Mouse (Mus musculus) layer of hippocampus, postnatal 10 days (tissue): ENCODE results near the gene Efhd1. TPM values are rescaled to one million over a fixed set of nuclear protein-coding genes. Genes with fewer than 3 reads are reported as not detected.

Source experiments
- DNase-seq, 2 experiments: peaks; one replicate each; pipeline ENCODE4 v3.0.0; 2021; ENCODE audit warnings: low spot score in 2 of 2
- long read RNA-seq: library from polyadenylated mRNA; stranded (forward); transcript quantifications from one replicate; pipeline ENCODE4 v2.0.0, GENCODE M21; 2023
- total RNA-seq, 2 experiments: library from RNA; stranded (reverse); gene quantifications; 2 replicates each; pipeline ENCODE4 v1.2.3; 2021

Efhd1 gene
- total RNA-seq = 1 to 10 TPM; 7.2 to 7.7 TPM
- long read RNA-seq, transcript Efhd1-201 (4 exons, 1,854 nt) = major isoform, 6 of 7 reads
- long read RNA-seq, partial matches to known transcripts = 0 of 7 reads
- long read RNA-seq, other reads (novel, unspliced or antisense) = 1 of 7 reads

- DNase-seq = peak in 1 of 2 experiments; percentile 26
Measured at GRCm38 (mm10) chr1:87264134-87265006, at the start of gene Efhd1. TSS of gene Efhd1 (plus strand) at chr1:87264363.

GRCm38 (mm10) chr1:87214748-87215147, 49.4 kb upstream of the Efhd1 start:
- no peak for DNase-seq

- no peak for DNase-seq
Measured at GRCm38 (mm10) chr1:87217938-87218337, 46.2 kb upstream of the Efhd1 start.

GRCm38 (mm10) chr1:87225739-87226138, 38.4 kb upstream of the Efhd1 start:
- DNase-seq = no peak

GRCm38 (mm10) chr1:87226409-87227159, 37.6 kb upstream of the Efhd1 start:
- DNase-seq = no peak

GRCm38 (mm10) chr1:87227160-87227550, 37.0 kb upstream of the Efhd1 start:
- no peak for DNase-seq

- no peak for DNase-seq
Measured at GRCm38 (mm10) chr1:87230606-87231005, 33.6 kb upstream of the Efhd1 start.

- no peak for DNase-seq
Measured at GRCm38 (mm10) chr1:87232197-87232596, 32.0 kb upstream of the Efhd1 start.

- no peak for DNase-seq
Measured at GRCm38 (mm10) chr1:87239056-87239455, 25.1 kb upstream of the Efhd1 start.

- DNase-seq = no peak
Measured at GRCm38 (mm10) chr1:87243021-87243420, 21.1 kb upstream of the Efhd1 start.

GRCm38 (mm10) chr1:87245430-87245829, 18.7 kb upstream of the Efhd1 start:
- no peak for DNase-seq

- DNase-seq = peak; percentile 87 to 91
Measured at GRCm38 (mm10) chr1:87245929-87246815, 18.0 kb upstream of the Efhd1 start.

- no peak for DNase-seq
Measured at GRCm38 (mm10) chr1:87252040-87252609, 12.0 kb upstream of the Efhd1 start.

- DNase-seq = no peak
Measured at GRCm38 (mm10) chr1:87255173-87255572, 9.0 kb upstream of the Efhd1 start.

GRCm38 (mm10) chr1:87257691-87258090, 6.5 kb upstream of the Efhd1 start:
- no peak for DNase-seq

GRCm38 (mm10) chr1:87258484-87258883, 5.7 kb upstream of the Efhd1 start:
- DNase-seq = peak in 1 of 2 experiments; percentile 14

- no peak for DNase-seq
Measured at GRCm38 (mm10) chr1:87259316-87259715, 4.8 kb upstream of the Efhd1 start.

GRCm38 (mm10) chr1:87263257-87263656, 906 bp upstream of the Efhd1 start:
- DNase-seq = no peak

GRCm38 (mm10) chr1:87263796-87264133, 398 bp upstream of the Efhd1 start:
- no peak for DNase-seq

GRCm38 (mm10) chr1:87265200-87265599, 1.0 kb downstream of the Efhd1 start:
- no peak for DNase-seq
